Mouse (Mus musculus): ENCODE data around the gene Gramd4. TPM values are rescaled to one million over a fixed set of nuclear protein-coding genes. Genes with fewer than 3 reads are reported as not detected.

Gene Gramd4
- total and polyA plus RNA-seq, 3 experiments = 0.17 to 0.66 (median 0.56) TPM

- dilution Hi-C loops (cut with MboI; ENCODE audit: extremely low pct_ligation_motif_present, extremely low pct_unique_long_range_greater_than_20kb, low sequenced_read_pairs) (no loop called here), in situ Hi-C loops (cut with MboI; ENCODE audit: low pct_ligation_motif_present, low pct_unique_long_range_greater_than_20kb, low sequenced_read_pairs) (no loop called here)
- Histone ChIP-seq H3K9ac (ENCODE audit: insufficient read depth, low read depth) (no peak overlapping the region), H3K4me1 (ENCODE audit: control insufficient read depth in 1 of 2, insufficient read depth in 2 of 2) (no peaks in the 10 kb centered on the region), H3K27ac (ENCODE audit: insufficient read depth, low read depth) (no peak overlapping the region), H3K36me3 (replicated peaks in 1 of 2; ENCODE audit: control insufficient read depth in 1 of 2, insufficient read depth in 1 of 2, low read length in 1 of 2) (no peaks in the 10 kb centered on the region), H3K79me2 (replicated peaks; ENCODE audit: control insufficient read depth, extremely low read depth, insufficient read depth, poor library complexity, severe bottlenecking) (no peaks in the 10 kb centered on the region), H3K27me3 (replicated peaks) (peaks cover 40% of the 10 kb centered on the region), H3K4me3 (replicated peaks in 1 of 3; ENCODE audit: low read depth in 2 of 3, low read length in 2 of 3, poor library complexity in 1 of 3) (no peak overlapping the region), H3K4me2 (ENCODE audit: insufficient read depth, low read depth, poor library complexity, severe bottlenecking) (no peak overlapping the region), H3K9me3 (replicated peaks; ENCODE audit: low read length) (no peaks in the 10 kb centered on the region)
- DNase-seq (ENCODE audit: extremely low read depth) = no peak
- TF ChIP-seq RCOR1 (conservative IDR thresholded peaks at IDR 0.05; ENCODE audit: low read depth, low read length) (no peak), MAFK (IDR thresholded peaks at IDR 0.05; ENCODE audit: insufficient replicate concordance, low read length) (no peak), TCF12 (IDR thresholded peaks at IDR 0.05; ENCODE audit: low read depth, low read length) (no peak), JUND (conservative IDR thresholded peaks at IDR 0.05; ENCODE audit: low read depth, low read length) (no peak), MYC (IDR thresholded peaks at IDR 0.05; ENCODE audit: low read depth, low read length) (no peak), ELF1 (IDR thresholded peaks at IDR 0.05; ENCODE audit: low read depth, low read length) (no peak), ETS1 (conservative IDR thresholded peaks at IDR 0.05; ENCODE audit: low read depth, low read length) (no peak), IRF4 (IDR thresholded peaks at IDR 0.05; ENCODE audit: low read depth, low read length) (no peak), BHLHE40 (IDR thresholded peaks at IDR 0.05; ENCODE audit: low read depth, low read length) (no peak), CTCF (conservative IDR thresholded peaks at IDR 0.05 in 1 of 2, IDR thresholded peaks at IDR 0.05 in 1 of 2; ENCODE audit: low read depth in 2 of 2, low read length in 2 of 2) (no peak), POLR2AphosphoS2 (IDR thresholded peaks at IDR 0.05; ENCODE audit: low read depth, low read length) (no peak)
These were observed 21.2 kb downstream of the Gramd4 start for GRCm38 (mm10) chr15:86078481-86079216.

GRCm38 (mm10) chr15:86079467-86079866 lies 22.0 kb downstream of the Gramd4 start:
- no peaks in the 10 kb centered on the region for H3K9me3 ChIP-seq (replicated peaks; ENCODE audit: low read length)
- H3K4me2 ChIP-seq (ENCODE audit: insufficient read depth, low read depth, poor library complexity, severe bottlenecking) = no peak overlapping the region
- dilution Hi-C loops (cut with MboI; ENCODE audit: extremely low pct_ligation_motif_present, extremely low pct_unique_long_range_greater_than_20kb, low sequenced_read_pairs) = no loop called here
- H3K27ac ChIP-seq (ENCODE audit: insufficient read depth, low read depth) = no peak overlapping the region
- DNase-seq (ENCODE audit: extremely low read depth) = no peak
- H3K9ac ChIP-seq (ENCODE audit: insufficient read depth, low read depth) = no peak overlapping the region
- in situ Hi-C loops (cut with MboI; ENCODE audit: low pct_ligation_motif_present, low pct_unique_long_range_greater_than_20kb, low sequenced_read_pairs) = no loop called here
- H3K79me2 ChIP-seq (replicated peaks; ENCODE audit: control insufficient read depth, extremely low read depth, insufficient read depth, poor library complexity, severe bottlenecking) = no peaks in the 10 kb centered on the region
- H3K4me3 ChIP-seq (replicated peaks in 1 of 3; ENCODE audit: low read depth in 2 of 3, low read length in 2 of 3, poor library complexity in 1 of 3) = no peak overlapping the region
- peaks cover 44% of the 10 kb centered on the region for H3K27me3 ChIP-seq (replicated peaks)
- H3K36me3 ChIP-seq (replicated peaks in 1 of 2; ENCODE audit: control insufficient read depth in 1 of 2, insufficient read depth in 1 of 2, low read length in 1 of 2) = no peaks in the 10 kb centered on the region
- no peaks in the 10 kb centered on the region for H3K4me1 ChIP-seq (ENCODE audit: control insufficient read depth in 1 of 2, insufficient read depth in 2 of 2)
- TF ChIP-seq MAFK (IDR thresholded peaks at IDR 0.05; ENCODE audit: insufficient replicate concordance, low read length) (no peak), SIN3A (IDR thresholded peaks at IDR 0.05; ENCODE audit: low read length) (no peak), TCF12 (IDR thresholded peaks at IDR 0.05; ENCODE audit: low read depth, low read length) (no peak), MXI1 (IDR thresholded peaks at IDR 0.05; ENCODE audit: low read depth, low read length) (no peak), CHD2 (IDR thresholded peaks at IDR 0.05; ENCODE audit: low read length) (no peak), KAT2A (IDR thresholded peaks at IDR 0.05; ENCODE audit: insufficient replicate concordance, low read length) (no peak), POLR2AphosphoS2 (IDR thresholded peaks at IDR 0.05; ENCODE audit: low read depth, low read length) (no peak), CHD1 (IDR thresholded peaks at IDR 0.05; ENCODE audit: low read depth, low read length) (no peak), RAD21 (IDR thresholded peaks at IDR 0.05; ENCODE audit: low read depth, low read length) (no peak), ELF1 (IDR thresholded peaks at IDR 0.05; ENCODE audit: low read depth, low read length) (no peak), BHLHE40 (IDR thresholded peaks at IDR 0.05; ENCODE audit: low read depth, low read length) (no peak), JUN (IDR thresholded peaks at IDR 0.05; ENCODE audit: insufficient read depth, low read depth, low read length) (no peak), CTCF (conservative IDR thresholded peaks at IDR 0.05 in 1 of 2, IDR thresholded peaks at IDR 0.05 in 1 of 2; ENCODE audit: low read depth in 2 of 2, low read length in 2 of 2) (no peak), GABPA (IDR thresholded peaks at IDR 0.05; ENCODE audit: insufficient replicate concordance, low read depth, low read length) (no peak), SMC3 (IDR thresholded peaks at IDR 0.05; ENCODE audit: low read depth, low read length) (no peak)
